Mouse (Mus musculus): ENCODE measurements around the gene Tctex1d2. TPM values are rescaled to one million over a fixed set of nuclear protein-coding genes. Genes with fewer than 3 reads are reported as not detected.
"Not testable (repeated sequence)": the region's sequence is repeated elsewhere in the genome, so short reads cannot be mapped to it uniquely, and the experiment has no call there.

The Tctex1d2 gene
- polyA plus RNA-seq, 1 experiment from 2014 or later, result 32.5 TPM

DNA sequence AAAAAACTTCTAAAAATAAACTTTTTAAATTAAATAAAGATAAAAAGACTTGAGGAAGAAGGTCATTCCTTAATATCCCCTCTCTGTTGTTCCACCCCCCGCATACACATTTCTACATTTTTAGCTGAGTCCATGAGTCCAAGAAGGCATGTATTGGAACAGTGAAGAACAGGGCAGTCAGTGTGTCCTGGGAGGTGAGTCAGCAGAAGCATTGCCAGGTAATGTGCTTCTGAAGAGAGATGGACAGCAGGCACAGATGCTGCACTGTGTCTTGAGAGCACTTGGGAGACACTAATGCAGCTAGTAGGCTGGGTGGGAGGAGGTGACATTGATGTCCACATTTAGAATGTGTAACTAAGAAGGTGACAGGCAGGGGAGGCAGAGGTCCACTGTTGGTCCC is 17.8 kb downstream of the Tctex1d2 start:
- Histone ChIP-seq H3K9me3 (ENCODE audit: control insufficient read depth, low read length) (no peaks in the 10 kb centered on the region), H3K4me2 (replicated peaks; ENCODE audit: low read depth, low read length) (no peak overlapping the region), H3K4me1 (ENCODE audit: control insufficient read depth, insufficient read depth, low read length) (no peaks in the 10 kb centered on the region), H3K9ac (ENCODE audit: low read depth, low read length) (no peak overlapping the region), H3K27ac (ENCODE audit: low read depth, low read length) (no peak overlapping the region), H3K27me3 (ENCODE audit: control insufficient read depth, insufficient read depth, low read length) (no peaks in the 10 kb centered on the region), H3K36me3 (ENCODE audit: control insufficient read depth, insufficient read depth, low read length) (no peaks in the 10 kb centered on the region), H3K4me3 (ENCODE audit: low read length) (no peak overlapping the region)
- no peak for ATAC-seq (ENCODE audit: low FRiP score, low TSS enrichment)
- WGBS, result 96% methylated on average over 1 of the region's 1 CpGs

GRCm38 (mm10) chr16:32441432-32441831 is 21.9 kb downstream of the Tctex1d2 start:
- no peak for ATAC-seq (ENCODE audit: low FRiP score, low TSS enrichment)
- whole genome bisulfite sequencing, result 90% methylated on average over 3 of the region's 3 CpGs

DNA sequence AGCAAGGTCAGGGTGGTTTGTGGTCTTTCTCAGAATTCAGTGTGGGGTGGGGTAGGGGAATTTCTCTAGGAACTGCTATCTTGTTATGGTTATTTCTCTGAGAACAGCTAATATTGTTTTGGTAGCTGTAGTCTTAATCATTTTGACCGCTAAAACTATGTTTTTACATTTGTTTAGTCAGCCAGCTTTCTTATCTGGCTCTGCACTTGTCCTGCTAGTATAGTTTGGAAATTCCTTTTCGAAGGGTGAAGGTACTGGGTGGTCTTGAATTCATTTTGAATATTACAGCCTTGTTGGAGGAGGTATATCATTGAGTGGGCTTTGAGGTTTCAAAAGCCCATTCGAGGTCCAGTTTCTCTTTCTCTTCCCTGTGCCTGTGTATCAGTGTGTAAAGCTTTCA is 25.1 kb downstream of the Tctex1d2 start:
- H3K4me3 ChIP-seq (ENCODE audit: low read length); H3K9me3 ChIP-seq (ENCODE audit: control insufficient read depth, low read length); H3K4me2 ChIP-seq (replicated peaks; ENCODE audit: low read depth, low read length); H3K27ac ChIP-seq (ENCODE audit: low read depth, low read length); H3K4me1 ChIP-seq (ENCODE audit: control insufficient read depth, insufficient read depth, low read length); H3K36me3 ChIP-seq (ENCODE audit: control insufficient read depth, insufficient read depth, low read length); H3K27me3 ChIP-seq (ENCODE audit: control insufficient read depth, insufficient read depth, low read length); H3K9ac ChIP-seq (ENCODE audit: low read depth, low read length); ATAC-seq (ENCODE audit: low FRiP score, low TSS enrichment): not testable (repeated sequence)
- 86% methylated on average over 3 of the region's 3 CpGs for WGBS

More at GRCm38 (mm10) chr16:32441432-32441831, 21.9 kb downstream of the Tctex1d2 start:
- Histone ChIP-seq H3K4me2 (replicated peaks; ENCODE audit: low read depth, low read length) (no peak overlapping the region), H3K36me3 (ENCODE audit: control insufficient read depth, insufficient read depth, low read length) (no peaks in the 10 kb centered on the region), H3K9me3 (ENCODE audit: control insufficient read depth, low read length) (no peaks in the 10 kb centered on the region), H3K27ac (ENCODE audit: low read depth, low read length) (no peak overlapping the region), H3K4me3 (ENCODE audit: low read length) (no peak overlapping the region), H3K9ac (ENCODE audit: low read depth, low read length) (no peak overlapping the region), H3K27me3 (ENCODE audit: control insufficient read depth, insufficient read depth, low read length) (no peaks in the 10 kb centered on the region), H3K4me1 (ENCODE audit: control insufficient read depth, insufficient read depth, low read length) (no peaks in the 10 kb centered on the region)

DNA sequence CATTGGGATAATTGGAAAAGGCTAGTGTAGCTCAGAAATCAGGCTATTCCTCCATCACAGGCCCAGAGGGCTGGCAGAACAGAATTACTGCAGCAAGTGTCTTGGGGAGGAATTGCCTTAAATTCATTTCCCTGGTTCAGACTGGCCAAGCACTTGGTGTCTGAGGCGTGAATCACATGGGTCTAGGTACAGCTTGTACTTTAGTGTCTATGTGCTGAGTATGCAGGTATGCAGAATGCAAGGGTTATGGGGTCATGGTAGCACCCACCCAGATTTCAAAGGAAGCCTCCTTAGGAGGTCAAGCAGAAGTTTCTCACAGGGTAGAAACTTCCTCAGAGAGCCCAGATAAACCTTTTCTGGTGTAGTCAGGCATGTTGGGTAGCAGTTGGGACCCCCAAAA is 26.1 kb downstream of the Tctex1d2 start:
- Histone ChIP-seq H3K36me3 (ENCODE audit: control insufficient read depth, insufficient read depth, low read length) (no peaks in the 10 kb centered on the region), H3K4me1 (ENCODE audit: control insufficient read depth, insufficient read depth, low read length) (no peaks in the 10 kb centered on the region), H3K4me2 (replicated peaks; ENCODE audit: low read depth, low read length) (no peak overlapping the region), H3K9me3 (ENCODE audit: control insufficient read depth, low read length) (no peaks in the 10 kb centered on the region), H3K4me3 (ENCODE audit: low read length) (no peak overlapping the region), H3K27ac (ENCODE audit: low read depth, low read length) (no peak overlapping the region), H3K27me3 (ENCODE audit: control insufficient read depth, insufficient read depth, low read length) (no peaks in the 10 kb centered on the region), H3K9ac (ENCODE audit: low read depth, low read length) (no peak overlapping the region)
- ATAC-seq (ENCODE audit: low FRiP score, low TSS enrichment), result no peak
- 95% methylated on average over 1 of the region's 1 CpGs for WGBS

- H3K9me3 ChIP-seq (ENCODE audit: control insufficient read depth, low read length), result no peaks in the 10 kb centered on the region
- WGBS, result 81% methylated on average over 2 of the region's 2 CpGs
- no peak overlapping the region for H3K4me2 ChIP-seq (replicated peaks; ENCODE audit: low read depth, low read length)
- no peaks in the 10 kb centered on the region for H3K36me3 ChIP-seq (ENCODE audit: control insufficient read depth, insufficient read depth, low read length)
- no peak overlapping the region for H3K27ac ChIP-seq (ENCODE audit: low read depth, low read length)
- H3K27me3 ChIP-seq (ENCODE audit: control insufficient read depth, insufficient read depth, low read length), result no peaks in the 10 kb centered on the region
- no peaks in the 10 kb centered on the region for H3K4me1 ChIP-seq (ENCODE audit: control insufficient read depth, insufficient read depth, low read length)
- ATAC-seq (ENCODE audit: low FRiP score, low TSS enrichment), result no peak
- no peak overlapping the region for H3K9ac ChIP-seq (ENCODE audit: low read depth, low read length)
- no peak overlapping the region for H3K4me3 ChIP-seq (ENCODE audit: low read length)
Measured at GRCm38 (mm10) chr16:32446563-32447138, 27.1 kb downstream of the Tctex1d2 start.

DNA sequence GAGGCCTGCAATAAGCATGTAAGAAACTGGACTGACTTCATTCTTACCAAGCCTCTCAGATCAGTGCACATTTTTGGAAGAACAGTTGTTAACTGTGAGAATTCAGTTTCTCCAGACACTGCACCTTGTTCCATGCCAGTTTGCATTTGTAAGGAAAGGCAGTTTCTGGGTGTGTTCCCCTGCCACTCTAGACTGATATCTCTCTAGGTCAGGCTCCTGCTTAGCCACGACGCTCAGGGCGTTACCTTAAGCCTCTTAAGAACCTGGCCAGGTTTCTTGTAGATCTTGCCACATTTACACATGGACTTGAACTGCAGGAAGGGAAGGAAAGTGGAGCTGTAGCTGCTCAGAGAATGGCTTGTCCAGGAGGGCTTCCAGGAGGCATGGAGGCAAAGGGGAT is 30.2 kb downstream of the Tctex1d2 start:
- no peak overlapping the region for H3K4me2 ChIP-seq (replicated peaks; ENCODE audit: low read depth, low read length)
- no peaks in the 10 kb centered on the region for H3K4me1 ChIP-seq (ENCODE audit: control insufficient read depth, insufficient read depth, low read length)
- no peak overlapping the region for H3K9ac ChIP-seq (ENCODE audit: low read depth, low read length)
- H3K27me3 ChIP-seq (ENCODE audit: control insufficient read depth, insufficient read depth, low read length), result no peaks in the 10 kb centered on the region
- no peaks in the 10 kb centered on the region for H3K9me3 ChIP-seq (ENCODE audit: control insufficient read depth, low read length)
- ATAC-seq (ENCODE audit: low FRiP score, low TSS enrichment), result no peak
- no peak overlapping the region for H3K27ac ChIP-seq (ENCODE audit: low read depth, low read length)
- peaks cover 6% of the 10 kb centered on the region; the same call in 1 of the 2 replicates for H3K36me3 ChIP-seq (ENCODE audit: control insufficient read depth, insufficient read depth, low read length)
- no peak overlapping the region for H3K4me3 ChIP-seq (ENCODE audit: low read length)
- WGBS, result 90% methylated on average over 3 of the region's 3 CpGs

DNA sequence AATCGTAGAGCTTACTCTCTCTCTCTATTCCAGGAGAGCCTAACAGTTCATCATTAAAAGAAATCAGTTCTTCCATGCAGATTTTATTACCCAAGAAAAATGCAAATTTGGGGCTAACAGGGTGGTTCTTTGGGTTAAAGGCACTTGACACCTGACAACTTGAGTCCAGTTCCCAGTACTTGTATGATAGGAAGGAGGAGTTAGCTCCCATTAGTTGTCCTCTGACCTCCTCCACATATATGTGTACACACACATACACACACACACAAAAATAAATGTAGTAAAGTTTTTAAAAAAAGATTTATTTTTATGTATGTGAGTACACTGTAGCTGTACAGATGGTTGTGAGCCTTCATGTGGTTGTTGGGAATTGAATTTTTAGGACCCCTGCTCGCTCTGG is 30.6 kb downstream of the Tctex1d2 start:
- Histone ChIP-seq H3K27ac (ENCODE audit: low read depth, low read length) (no peak overlapping the region), H3K4me3 (ENCODE audit: low read length) (no peak overlapping the region), H3K36me3 (ENCODE audit: control insufficient read depth, insufficient read depth, low read length) (peaks cover 6% of the 10 kb centered on the region; the same call in 1 of the 2 replicates), H3K4me1 (ENCODE audit: control insufficient read depth, insufficient read depth, low read length) (no peaks in the 10 kb centered on the region), H3K27me3 (ENCODE audit: control insufficient read depth, insufficient read depth, low read length) (no peaks in the 10 kb centered on the region), H3K9ac (ENCODE audit: low read depth, low read length) (no peak overlapping the region), H3K4me2 (replicated peaks; ENCODE audit: low read depth, low read length) (no peak overlapping the region), H3K9me3 (ENCODE audit: control insufficient read depth, low read length) (no peaks in the 10 kb centered on the region)
- WGBS, result 95% methylated on average over 2 of the region's 2 CpGs
- no peak for ATAC-seq (ENCODE audit: low FRiP score, low TSS enrichment)

DNA sequence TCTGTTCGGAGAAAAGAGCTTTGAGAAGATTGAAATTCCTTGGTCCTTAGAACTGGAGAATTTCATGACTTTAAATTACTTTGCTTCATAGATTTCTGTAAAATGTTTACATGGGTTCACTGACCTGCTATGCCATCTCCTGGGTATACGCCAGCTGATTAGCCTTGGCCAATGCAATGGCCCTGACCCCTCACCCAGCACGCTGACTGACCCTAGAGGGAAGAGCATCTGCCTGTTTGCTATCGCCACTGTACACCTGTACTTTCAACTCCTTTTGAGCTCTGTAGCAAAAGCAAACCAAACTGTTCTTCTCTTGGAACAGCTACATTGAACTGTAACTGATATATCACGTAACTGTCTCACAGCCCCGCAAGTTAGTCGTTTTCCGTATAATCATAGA is 33.6 kb downstream of the Tctex1d2 start:
- H3K4me2 ChIP-seq (replicated peaks; ENCODE audit: low read depth, low read length), result no peak overlapping the region
- no peaks in the 10 kb centered on the region for H3K27me3 ChIP-seq (ENCODE audit: control insufficient read depth, insufficient read depth, low read length)
- no peak for ATAC-seq (ENCODE audit: low FRiP score, low TSS enrichment)
- H3K36me3 ChIP-seq (ENCODE audit: control insufficient read depth, insufficient read depth, low read length), result peaks cover 11% of the 10 kb centered on the region; the same call in 1 of the 2 replicates
- no peak overlapping the region for H3K27ac ChIP-seq (ENCODE audit: low read depth, low read length)
- H3K9me3 ChIP-seq (ENCODE audit: control insufficient read depth, low read length), result no peaks in the 10 kb centered on the region
- no peaks in the 10 kb centered on the region for H3K4me1 ChIP-seq (ENCODE audit: control insufficient read depth, insufficient read depth, low read length)
- H3K9ac ChIP-seq (ENCODE audit: low read depth, low read length), result no peak overlapping the region
- no peak overlapping the region for H3K4me3 ChIP-seq (ENCODE audit: low read length)
- whole genome bisulfite sequencing, result 91% methylated on average over 8 of the region's 8 CpGs

GRCm38 (mm10) chr16:32454646-32455045 is 35.1 kb downstream of the Tctex1d2 start:
- Histone ChIP-seq H3K4me3 (ENCODE audit: low read length) (no peak overlapping the region), H3K9me3 (ENCODE audit: control insufficient read depth, low read length) (no peaks in the 10 kb centered on the region), H3K27me3 (ENCODE audit: control insufficient read depth, insufficient read depth, low read length) (no peaks in the 10 kb centered on the region), H3K27ac (ENCODE audit: low read depth, low read length) (no peak overlapping the region), H3K4me2 (replicated peaks; ENCODE audit: low read depth, low read length) (no peak overlapping the region), H3K36me3 (ENCODE audit: control insufficient read depth, insufficient read depth, low read length) (peaks cover 14% of the 10 kb centered on the region; the same call in 1 of the 2 replicates), H3K9ac (ENCODE audit: low read depth, low read length) (no peak overlapping the region), H3K4me1 (ENCODE audit: control insufficient read depth, insufficient read depth, low read length) (no peaks in the 10 kb centered on the region)
- no peak for ATAC-seq (ENCODE audit: low FRiP score, low TSS enrichment)
- WGBS, result 93% methylated on average over 5 of the region's 5 CpGs
